Mouse (Mus musculus) heart, adult 2 months (tissue): ENCODE results near the gene Tenm3. TPM values are rescaled to one million over a fixed set of nuclear protein-coding genes. Genes with fewer than 3 reads are reported as not detected.

Experiments
- DNase-seq, 2 experiments: peaks; one replicate each; pipeline ENCODE4 v3.0.0; 2021
- H3K27ac ChIP-seq: fragments of 200-600 bp; 2 replicates; pipeline ENCODE4 v1.8.1; 2022
- H3K27me3 ChIP-seq: fragments of 200-500 bp; 2 replicates; pipeline ENCODE4 v1.6.1; 2012; ENCODE audit warnings: mild to moderate bottlenecking, low read length, inconsistent platforms, mixed read lengths; ENCODE audit not compliant: control insufficient read depth, insufficient read depth
- H3K36me3 ChIP-seq: fragments of 200-500 bp; 2 replicates; pipeline ENCODE4 v1.6.1; 2012; ENCODE audit warnings: low read length, inconsistent platforms; ENCODE audit not compliant: control insufficient read depth, insufficient read depth
- H3K4me1 ChIP-seq: fragments of 200-500 bp; 2 replicates; pipeline ENCODE4 v1.6.1; 2011; ENCODE audit warnings: low read length; ENCODE audit not compliant: control insufficient read depth, insufficient read depth
- H3K4me3 ChIP-seq: fragments of 200-600 bp; 2 replicates; pipeline ENCODE4 v1.8.1; 2022
- H3K79me2 ChIP-seq: fragments of 200-500 bp; replicated peaks from 2 replicates; pipeline ENCODE4 v1.6.1; 2012; ENCODE audit warnings: mild to moderate bottlenecking, inconsistent platforms, low read length, moderate library complexity, mixed read lengths; ENCODE audit not compliant: control insufficient read depth, insufficient read depth
- H3K9ac ChIP-seq: fragments of 200-500 bp; 2 replicates; pipeline ENCODE4 v1.6.1; 2012; ENCODE audit warnings: low read depth, mild to moderate bottlenecking, control low read depth, inconsistent platforms, low read length, mixed read lengths
- CTCF ChIP-seq: fragments of 200-600 bp; IDR thresholded peaks from 2 replicates; pipeline ENCODE4 v1.8.1; 2022; ENCODE audit warnings: antibody characterized with exemption, mild to moderate bottlenecking, moderate library complexity
- EP300 ChIP-seq: fragments of 200-500 bp; IDR thresholded peaks from 2 replicates; pipeline ENCODE4 v1.6.1; 2011; ENCODE audit warnings: low read depth, low read length, control low read depth; ENCODE audit not compliant: insufficient read depth
- POLR2A ChIP-seq: fragments of 200-500 bp; IDR thresholded peaks from 2 replicates; pipeline ENCODE4 v1.6.1; 2011; ENCODE audit warnings: mild to moderate bottlenecking, low read depth, low read length, control low read depth; ENCODE audit not compliant: insufficient read depth
- WGBS: fragments of 180-500 bp; shearing (Covaris S2); methylation state at CpG from one replicate; pipeline ENCODE4 v1.1.7; 2018; 5-methylcytosine and 5-hydroxymethylcytosine counted together
- intact Hi-C: fragments of 180-260 bp; cut with DNase I; formaldehyde crosslinking; loops from one replicate; pipeline ENCODE4 v1.15.1; 2025
- polyA plus RNA-seq: library from polyadenylated mRNA; depleted of rRNA; stranded (reverse); fragments of >200 nt; gene quantifications from 2 replicates; pipeline ENCODE4 v1.2.3, GENCODE M21; 2012
- total RNA-seq, 2 experiments: library from RNA; stranded (reverse); gene quantifications; 2 replicates each; pipeline ENCODE4 v1.2.3; 2021

Gene Tenm3
- total and polyA plus RNA-seq, 3 experiments = 2.0 to 3.8 (median 2.2) TPM

- intact Hi-C loops = no loop called here
- no peak for TF ChIP-seq POLR2A
- no peak for TF ChIP-seq EP300
- TF ChIP-seq CTCF = no peak
- Histone ChIP-seq H3K27ac (no peak overlapping the region), H3K9ac (no peak overlapping the region), H3K36me3 (no peaks in the 10 kb centered on the region), H3K4me3 (no peak overlapping the region), H3K27me3 (no peaks in the 10 kb centered on the region; the same call in 1 of the 2 replicates), H3K79me2 (no peaks in the 10 kb centered on the region), H3K4me1 (no peaks in the 10 kb centered on the region)
- WGBS = 92% methylated on average over 6 of the region's 6 CpGs
- DNase-seq = no peak
Observed at GRCm38 (mm10) chr8:48322240-48322639, 521.5 kb downstream of the Tenm3 start.

GRCm38 (mm10) chr8:48319674-48320073, 524.1 kb downstream of the Tenm3 start:
- H3K4me3 ChIP-seq = no peak overlapping the region
- H3K4me1 ChIP-seq = no peaks in the 10 kb centered on the region
- WGBS = 89% methylated on average over 3 of the region's 3 CpGs
- H3K27ac ChIP-seq = no peak overlapping the region
- H3K27me3 ChIP-seq = no peaks in the 10 kb centered on the region; the same call in 1 of the 2 replicates
- TF ChIP-seq EP300 = no peak
- no peak for TF ChIP-seq POLR2A
- TF ChIP-seq CTCF = no peak
- H3K36me3 ChIP-seq = no peaks in the 10 kb centered on the region
- intact Hi-C loops = no loop called here
- no peak for DNase-seq
- H3K79me2 ChIP-seq = no peaks in the 10 kb centered on the region
- no peak overlapping the region for H3K9ac ChIP-seq

GRCm38 (mm10) chr8:48317498-48317897, 526.3 kb downstream of the Tenm3 start:
- Histone ChIP-seq H3K4me1 (no peaks in the 10 kb centered on the region), H3K27me3 (no peaks in the 10 kb centered on the region), H3K4me3 (no peak overlapping the region), H3K27ac (no peak overlapping the region), H3K79me2 (no peaks in the 10 kb centered on the region), H3K36me3 (no peaks in the 10 kb centered on the region), H3K9ac (no peak overlapping the region)
- no peak for TF ChIP-seq POLR2A
- TF ChIP-seq CTCF = no peak
- TF ChIP-seq EP300 = no peak
- no peak for DNase-seq
- WGBS = 81% methylated on average over 10 of the region's 10 CpGs
- intact Hi-C loops = no loop called here

- H3K79me2 ChIP-seq = no peaks in the 10 kb centered on the region
- no peak overlapping the region for H3K9ac ChIP-seq
- no peak for DNase-seq
Observed at GRCm38 (mm10) chr8:48315605-48316004, 528.1 kb downstream of the Tenm3 start.

GRCm38 (mm10) chr8:48313985-48314368, 529.8 kb downstream of the Tenm3 start:
- Histone ChIP-seq H3K4me1 (no peaks in the 10 kb centered on the region), H3K9ac (no peak overlapping the region), H3K36me3 (no peaks in the 10 kb centered on the region), H3K4me3 (no peak overlapping the region), H3K27me3 (no peaks in the 10 kb centered on the region), H3K79me2 (no peaks in the 10 kb centered on the region), H3K27ac (no peak overlapping the region)
- no peak for DNase-seq
- 89% methylated on average over 5 of the region's 5 CpGs for WGBS
- intact Hi-C loops = no loop called here
- TF ChIP-seq POLR2A (no peak), EP300 (no peak), CTCF (no peak)

More at GRCm38 (mm10) chr8:48315605-48316004, 528.1 kb downstream of the Tenm3 start:
- TF ChIP-seq POLR2A = no peak
- TF ChIP-seq EP300 = no peak
- TF ChIP-seq CTCF = no peak
- Histone ChIP-seq H3K27ac (no peak overlapping the region), H3K4me3 (no peak overlapping the region), H3K27me3 (no peaks in the 10 kb centered on the region), H3K4me1 (no peaks in the 10 kb centered on the region), H3K36me3 (no peaks in the 10 kb centered on the region)
- WGBS = 82% methylated on average over 8 of the region's 8 CpGs
- intact Hi-C loops = no loop called here

- 76% methylated on average over 11 of the region's 11 CpGs for WGBS
- DNase-seq = no peak
- Histone ChIP-seq H3K79me2 (no peaks in the 10 kb centered on the region), H3K4me3 (no peak overlapping the region), H3K4me1 (no peaks in the 10 kb centered on the region), H3K27ac (no peak overlapping the region), H3K9ac (no peak overlapping the region), H3K36me3 (no peaks in the 10 kb centered on the region), H3K27me3 (no peaks in the 10 kb centered on the region)
- intact Hi-C loops = no loop called here
- TF ChIP-seq POLR2A (no peak), CTCF (no peak), EP300 (no peak)
Observed at GRCm38 (mm10) chr8:48313210-48313984, 530.4 kb downstream of the Tenm3 start.
